Mouse (Mus musculus) embryonic facial prominence, embryonic 12.5 days (tissue): ENCODE data around the gene Prkra. TPM values are rescaled to one million over a fixed set of nuclear protein-coding genes. Genes with fewer than 3 reads are reported as not detected.

Source experiments
- polyA plus RNA-seq: library from polyadenylated mRNA; unstranded; fragments of >200 nt; fragmentation: Nextera tagmentation; extraction: Ambion mirVana; gene quantifications from 2 replicates; pipeline ENCODE4 v1.2.1, GENCODE M21; 2016

Prkra gene
- polyA plus RNA-seq, 1 experiment from 2014 or later, result 82.4 TPM

Other genes starting within 250 kb of the Prkra start
- 19.6 and 22.8 TPM in 2 replicates for gene Osbpl6, start 241.5 kb downstream of the Prkra start, polyA plus RNA-seq
- 0.56 and 0.61 TPM in 2 replicates for gene Pjvk, start 461 bp upstream of the Prkra start, polyA plus RNA-seq
- 65.6 and 68.4 TPM in 2 replicates for gene Fkbp7, start 25.1 kb upstream of the Prkra start, polyA plus RNA-seq
- 15.2 and 15.8 TPM in 2 replicates for gene Plekha3, start 27.3 kb upstream of the Prkra start, polyA plus RNA-seq